Mouse (Mus musculus): ENCODE measurements at regions not wholly inside any gene's neighbourhood (a gene's known extent, or its start where the extent isn't known, plus 50 kb on each side); places are given as distances from the start of the nearest gene placed in this dataset.
A peak's percentile ranks its signal among the peaks of the same experiment; 100 is the strongest.

DNA sequence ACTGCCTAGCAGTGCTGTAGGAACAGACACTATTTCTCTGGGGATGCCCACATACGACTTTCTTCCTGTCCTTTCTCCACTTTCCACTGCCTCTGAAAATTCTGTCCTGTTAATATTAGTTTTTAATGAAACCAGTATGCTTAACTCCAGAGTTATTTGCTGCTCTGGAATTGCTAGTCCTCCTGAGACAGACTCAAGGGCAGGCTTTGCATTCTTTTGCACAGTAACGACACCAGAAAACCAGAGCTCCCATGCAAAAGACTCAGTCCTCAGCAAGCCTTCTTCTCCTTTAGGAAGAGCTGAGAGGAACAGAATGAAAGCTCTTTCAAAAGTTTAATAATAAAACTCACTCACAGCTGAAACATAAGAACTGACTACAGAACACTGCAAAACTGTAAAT is 92.3 kb upstream of the Dab2 start:
- no peak for DNase-seq (ENCODE audit: low read depth)

DNA sequence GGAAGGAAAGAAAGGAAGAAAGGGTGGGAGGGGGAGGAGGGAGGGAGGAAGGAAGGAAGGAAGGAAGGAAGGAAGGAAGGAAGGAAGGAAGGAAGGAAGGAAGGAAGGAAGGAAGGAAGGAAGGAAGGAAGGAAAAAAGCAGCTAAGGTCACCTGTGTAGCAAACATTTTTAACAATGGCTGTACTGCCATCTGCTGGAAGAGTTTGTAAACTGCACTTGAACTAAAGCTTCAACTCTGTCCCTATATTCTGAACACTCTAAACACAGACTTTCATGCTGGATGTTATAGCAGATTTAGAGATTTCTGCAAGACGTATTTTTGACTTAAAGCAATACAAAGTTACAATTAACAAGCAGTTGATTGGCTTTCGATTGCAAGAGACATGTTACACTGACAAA is 90.3 kb upstream of the Dab2 start:
- peak; percentile 28 for DNase-seq (ENCODE audit: low read depth)

DNA sequence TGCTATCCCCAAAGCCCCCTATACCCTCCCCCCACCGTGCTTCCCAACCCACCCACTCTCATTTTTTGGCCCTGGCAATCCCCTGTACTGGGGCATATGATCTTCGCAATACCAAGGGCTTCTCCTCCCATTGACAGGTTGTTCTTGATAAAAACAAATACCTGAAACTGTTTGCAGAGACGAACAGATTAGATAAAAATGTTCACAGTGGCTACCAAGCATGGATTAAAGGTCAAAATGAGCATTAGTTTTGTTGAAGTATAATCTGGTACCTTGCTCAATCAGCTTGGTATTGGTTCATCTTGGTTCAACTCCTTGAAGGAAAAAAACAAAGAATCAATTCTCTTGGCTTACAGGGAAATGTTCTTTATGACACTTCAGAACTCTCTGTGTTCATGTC is 81.5 kb upstream of the Dab2 start:
- DNase-seq (ENCODE audit: low read depth): no peak

DNA sequence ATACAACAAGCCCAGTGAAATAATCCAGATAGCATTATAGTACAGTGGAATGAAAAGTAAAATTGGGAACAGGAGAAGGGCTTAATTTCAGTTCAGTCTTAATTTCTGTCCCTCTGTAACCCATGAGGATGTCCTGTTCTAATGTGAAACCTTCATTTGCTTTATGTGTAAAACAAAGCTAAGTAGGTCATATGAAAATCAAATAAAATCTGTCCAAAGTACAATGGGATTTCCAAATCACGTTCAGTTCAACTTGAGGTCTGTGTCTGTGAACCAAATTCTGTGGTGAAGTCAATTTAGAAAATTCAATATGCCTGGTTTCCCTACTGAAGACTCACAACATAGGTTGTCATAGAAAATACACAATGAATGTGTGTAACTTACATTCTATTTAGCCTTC is 74.4 kb upstream of the Dab2 start:
- no peak for DNase-seq (ENCODE audit: low read depth)

DNA sequence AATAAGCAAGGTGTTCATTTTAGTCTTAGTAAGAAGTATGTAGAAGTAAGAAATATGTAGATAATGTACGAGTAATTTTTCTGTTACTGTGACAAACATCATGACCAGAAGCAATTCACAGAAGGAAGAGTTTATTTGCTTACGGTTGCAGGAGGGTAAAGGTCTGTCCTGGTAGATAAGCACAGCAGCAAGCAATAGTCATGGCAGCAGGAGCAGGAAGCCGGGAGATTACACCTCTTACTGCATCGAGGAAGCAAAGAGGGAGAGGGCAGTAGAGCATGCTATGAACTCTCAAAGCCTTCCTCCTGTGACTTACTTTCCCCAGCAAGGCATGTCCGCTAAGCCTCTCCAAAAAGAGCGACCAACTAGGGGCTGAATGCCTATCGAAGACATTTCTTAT is 69.0 kb upstream of the Dab2 start:
- peak; percentile 3 for DNase-seq (ENCODE audit: low read depth)

DNA sequence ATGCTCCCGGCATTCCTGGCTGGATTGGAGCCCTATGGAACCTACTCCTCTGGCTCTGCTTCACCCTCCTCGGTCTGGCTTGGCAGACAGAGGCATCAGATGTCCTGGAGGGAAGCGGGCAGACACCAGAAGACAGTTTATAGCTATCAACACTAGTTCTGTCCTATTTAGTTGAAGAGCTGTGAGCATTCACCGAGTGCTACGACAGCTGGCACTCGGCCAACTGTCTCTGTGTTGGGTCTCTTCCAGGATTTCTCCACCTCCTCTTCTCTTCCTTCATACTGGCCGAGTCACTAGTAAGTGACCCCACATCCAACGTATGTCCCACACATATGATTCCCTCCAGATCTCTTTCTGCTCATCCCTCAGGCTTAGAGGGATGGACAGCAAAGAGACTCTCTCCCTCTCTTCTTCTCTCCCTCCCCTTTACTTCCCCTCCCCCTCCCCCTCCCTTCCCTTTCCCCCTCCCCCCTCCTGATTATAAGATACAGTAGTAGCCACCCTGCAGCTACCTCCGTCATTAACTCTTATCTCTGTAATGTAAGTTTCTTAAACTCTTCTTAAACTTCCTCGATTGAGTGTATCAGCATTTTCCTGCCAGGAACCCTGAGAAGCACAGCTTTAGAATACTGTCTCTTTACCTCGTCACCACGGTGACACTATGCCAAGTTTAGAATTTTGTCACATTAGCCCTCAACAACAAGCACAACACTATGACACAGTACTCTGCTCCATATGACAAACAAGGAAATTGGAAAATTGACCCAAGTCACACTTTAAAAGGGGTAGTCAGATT is 68.1 kb upstream of the Dab2 start:
- DNase-seq (ENCODE audit: low read depth): no peak

DNA sequence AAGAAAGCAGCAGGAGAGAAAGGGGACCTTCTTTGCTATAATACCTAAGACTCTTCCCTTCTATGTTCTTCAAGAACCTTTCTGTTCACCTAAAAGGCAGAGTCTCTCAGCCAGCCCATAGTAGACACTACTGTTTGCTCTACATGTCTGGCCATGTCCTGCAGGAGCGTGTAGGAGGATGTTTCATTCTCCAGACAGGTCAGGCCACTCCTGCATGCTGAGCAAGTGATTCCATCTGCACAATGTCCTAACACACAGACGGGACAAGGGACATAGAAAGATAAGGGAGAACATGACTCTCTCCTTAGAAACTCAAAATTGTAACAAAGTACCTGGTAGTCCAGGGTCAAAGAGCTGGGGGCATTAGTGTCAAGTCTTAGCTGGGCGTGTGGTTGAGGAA is 66.0 kb upstream of the Dab2 start:
- DNase-seq (ENCODE audit: low read depth): no peak

DNA sequence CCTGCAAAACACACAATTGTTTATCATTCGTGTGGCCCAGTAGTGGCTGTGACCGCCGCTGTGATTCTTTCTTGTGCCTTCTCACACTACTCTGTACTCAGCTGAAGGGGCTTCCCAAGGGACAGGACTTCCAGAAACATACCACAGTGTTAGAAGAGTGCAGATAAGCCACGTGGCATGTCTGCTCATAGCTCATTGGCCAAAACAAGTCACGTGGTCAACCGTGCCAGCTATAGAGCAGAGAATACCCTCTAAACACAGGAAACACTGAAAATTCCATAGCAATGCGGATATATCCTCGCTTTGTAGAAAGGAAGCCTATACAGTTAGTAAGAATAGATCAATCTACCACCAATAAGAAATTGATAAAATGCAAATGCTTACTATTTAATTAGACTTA is 63.0 kb upstream of the Dab2 start:
- no peak for DNase-seq (ENCODE audit: low read depth)

DNA sequence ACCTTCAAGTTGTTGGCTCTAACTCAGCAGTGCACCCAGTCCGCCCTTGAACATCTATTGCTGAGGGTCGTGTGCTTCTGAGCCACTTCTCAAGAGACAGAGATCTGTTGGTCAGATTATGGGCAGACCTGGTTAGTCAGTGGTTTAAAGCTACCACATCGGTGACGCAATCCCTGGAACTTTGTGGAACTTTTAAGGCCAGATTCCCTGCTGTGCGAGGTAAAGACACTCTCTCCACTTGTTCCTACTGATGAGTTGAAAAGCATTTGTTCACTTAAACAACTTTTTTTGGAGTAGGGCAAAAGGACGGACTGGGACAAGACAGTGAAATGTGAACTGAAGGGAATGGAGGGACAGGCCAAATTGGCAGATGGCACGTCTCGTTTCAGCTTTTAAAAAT is 61.9 kb upstream of the Dab2 start:
- DNase-seq (ENCODE audit: low read depth): no peak

DNA sequence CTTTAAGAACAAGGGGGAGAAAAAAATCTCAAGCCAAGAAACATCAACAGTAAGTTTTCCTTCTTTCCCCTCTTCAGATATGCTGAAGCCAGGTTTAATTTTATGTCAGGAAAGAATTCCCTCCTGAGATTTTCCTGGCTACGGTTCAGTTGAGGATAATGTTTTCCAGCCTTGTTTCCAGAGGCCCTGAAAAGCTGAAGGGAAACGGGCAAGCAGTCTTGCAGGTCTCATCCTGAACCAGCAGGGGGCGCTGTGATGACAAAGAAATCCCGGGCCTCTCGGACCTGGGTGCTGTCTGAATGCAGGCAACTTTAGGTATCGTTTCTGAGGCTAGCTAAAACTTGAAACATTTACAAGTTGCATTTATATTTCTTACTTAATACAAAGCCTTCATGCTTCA is 61.5 kb upstream of the Dab2 start:
- DNase-seq (ENCODE audit: low read depth): peak; percentile 29

DNA sequence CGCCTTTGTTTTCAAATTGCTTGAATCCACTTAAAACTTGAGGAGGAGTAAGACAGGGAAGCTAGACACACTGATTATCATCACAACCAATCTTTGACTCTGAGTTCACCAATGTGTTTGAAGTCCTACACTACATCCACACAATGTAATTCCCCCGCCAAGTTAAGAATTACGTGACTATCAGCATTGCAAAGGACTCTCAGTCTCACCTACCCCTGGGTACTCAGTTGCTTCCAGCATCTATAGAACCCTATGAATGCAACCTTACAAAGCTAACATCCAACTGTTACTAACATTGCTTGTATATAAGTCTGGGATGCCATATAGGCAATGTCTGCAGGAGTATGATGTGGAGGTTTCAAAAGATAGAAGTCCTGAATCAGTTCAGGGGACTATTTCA is 60.8 kb upstream of the Dab2 start:
- no peak for DNase-seq (ENCODE audit: low read depth)

DNA sequence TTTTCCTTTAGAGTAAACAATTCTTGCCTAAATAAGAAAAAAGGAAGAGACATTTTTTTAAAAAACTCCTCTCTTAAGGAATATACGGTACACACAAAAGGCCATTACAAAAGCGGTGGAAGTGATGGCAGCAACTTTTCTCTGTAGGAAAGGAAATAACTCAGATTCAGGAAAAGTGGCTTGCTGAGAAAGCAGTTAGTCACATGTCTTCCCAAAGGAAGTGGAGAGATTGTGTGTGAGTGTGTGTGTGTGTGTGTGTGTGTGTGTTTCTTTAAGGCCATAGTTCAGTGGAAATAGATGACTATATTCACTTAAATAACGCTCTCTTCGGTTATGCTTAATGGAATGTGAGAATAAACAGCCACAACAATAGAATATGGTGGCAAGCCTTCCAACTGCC is 57.5 kb upstream of the Dab2 start:
- no peak for DNase-seq (ENCODE audit: low read depth)

DNA sequence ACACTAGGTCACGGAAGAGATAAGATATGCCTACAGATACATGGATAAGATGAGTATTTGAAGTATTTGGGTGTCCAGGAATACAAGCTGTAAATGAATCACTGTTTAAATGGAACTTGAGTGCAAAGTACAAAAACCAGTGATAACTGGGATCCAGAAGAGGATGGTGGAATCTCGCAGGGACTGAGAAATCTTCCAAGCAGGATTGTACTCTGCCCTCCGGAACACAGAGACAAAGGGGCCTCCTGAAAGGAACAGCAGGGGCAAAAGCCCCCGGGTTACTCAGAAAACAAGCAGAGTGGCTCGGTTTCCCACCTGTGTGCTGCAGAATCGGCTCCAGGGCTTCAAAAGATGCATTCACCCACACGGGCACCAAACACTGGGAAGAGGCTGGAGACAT is 55.2 kb upstream of the Dab2 start:
- no peak for DNase-seq (ENCODE audit: low read depth)

DNA sequence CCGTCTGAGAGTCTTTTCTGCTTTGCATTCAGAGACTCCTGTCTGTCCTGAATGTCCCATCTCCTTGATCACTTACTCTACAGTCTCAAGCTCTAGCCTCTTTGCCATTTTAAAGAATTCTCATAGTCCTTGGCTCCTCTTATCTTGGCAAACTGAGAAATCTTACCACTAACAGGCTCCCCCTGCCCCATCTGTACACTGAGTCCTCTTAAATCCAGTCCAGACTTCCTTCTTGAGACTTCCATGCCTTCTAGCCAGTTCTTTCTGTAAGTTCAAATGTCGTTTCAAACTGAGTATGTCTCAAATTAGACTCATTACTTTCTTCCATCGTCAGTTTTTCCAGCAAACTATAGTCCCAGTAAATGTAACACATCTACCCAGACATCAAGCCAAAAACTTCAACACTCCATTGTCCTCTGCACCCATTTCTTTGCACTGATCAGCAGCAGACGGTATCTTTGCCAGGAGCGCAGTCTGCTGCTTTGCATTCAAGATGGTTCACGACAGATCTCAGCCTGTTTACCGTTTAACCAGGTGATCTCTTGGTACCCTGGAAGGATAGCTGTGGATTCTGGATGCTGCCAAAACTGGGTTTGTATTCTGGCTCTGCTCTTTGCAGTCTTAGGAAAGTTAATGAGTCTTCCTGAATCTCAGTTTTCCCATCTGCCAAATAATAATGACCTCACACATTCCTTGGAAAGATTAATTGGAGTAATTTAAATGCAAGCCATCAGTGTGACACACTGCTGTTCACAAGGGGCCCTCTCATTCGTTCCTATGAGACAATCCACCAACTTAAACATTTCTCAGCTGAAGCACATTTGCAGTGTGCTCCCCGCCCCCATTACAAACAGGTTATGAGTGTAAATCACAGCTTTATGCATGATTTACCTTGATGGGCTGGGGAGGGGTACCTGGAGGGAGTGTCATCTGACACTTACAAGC is 53.4 kb upstream of the Dab2 start:
- no peak for DNase-seq (ENCODE audit: low read depth)

DNA sequence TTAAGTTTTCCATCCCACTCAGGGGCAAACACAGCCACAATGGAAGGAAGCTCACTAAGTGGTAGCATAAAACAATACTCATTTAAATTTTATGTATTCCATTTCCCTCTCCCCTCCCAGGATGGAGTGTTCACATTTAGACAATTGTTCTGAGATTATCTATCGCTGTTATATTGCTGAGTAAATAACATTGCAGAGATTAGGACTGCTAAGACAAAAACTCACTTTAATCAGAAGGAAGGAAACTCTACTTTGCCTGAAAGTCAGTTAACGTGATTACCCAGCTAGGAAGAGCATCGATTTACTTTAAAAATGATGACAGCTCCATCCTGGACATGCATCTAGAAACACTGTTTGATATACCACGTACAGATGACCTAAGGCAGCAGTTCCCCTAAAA is 51.1 kb upstream of the Dab2 start:
- no peak for DNase-seq (ENCODE audit: low read depth)
